ENCODE assay signal across 7 mouse cellular contexts in genomic region chr13:41339195-41339594, GRCm38 (mm10).
DNase-seq lines count a peak whose midpoint lies in the region; ATAC-seq and TF ChIP-seq lines count a peak whose summit lies in the region.

No protein-coding gene starts in this region.

- ATAC-seq in heart, postnatal 0 days (ENCODE audit: insufficient read depth, low read depth), result no peak

- no peaks in the 10 kb centered on the region for H3K27me3 ChIP-seq in heart, postnatal 0 days (ENCODE audit: control insufficient read depth, insufficient read depth, low read length)

- H3K4me1 ChIP-seq in heart, postnatal 0 days (ENCODE audit: control insufficient read depth, insufficient read depth), result peaks cover 72% of the 10 kb centered on the region
- peaks cover 52% of the 10 kb centered on the region for H3K4me1 ChIP-seq in brown adipose tissue, adult 24 weeks (ENCODE audit: control insufficient read depth, insufficient read depth, insufficient read length, low read length)

- peaks cover 17% of the 10 kb centered on the region; the same call in 1 of the 2 replicates for H3K36me3 ChIP-seq in heart, postnatal 0 days (replicated peaks; ENCODE audit: control insufficient read depth, insufficient read depth, low read length)

- no peaks in the 10 kb centered on the region for H3K9me3 ChIP-seq in heart, postnatal 0 days (replicated peaks; ENCODE audit: control insufficient read depth, low read length)

- no peak for TF ChIP-seq EP300 in heart, postnatal 0 days (IDR thresholded peaks at IDR 0.05; ENCODE audit: low read depth)

- peak overlapping the region; percentile 85 for H3K27ac ChIP-seq in heart, postnatal 0 days (ENCODE audit: low read depth)
- H3K27ac ChIP-seq in brown adipose tissue, adult 24 weeks (replicated peaks; ENCODE audit: low read depth, low read length), result peak overlapping the region; percentile 72; the same call in 1 of the 2 replicates

- WGBS in heart, postnatal 0 days, result 66% methylated on average over 5 of the region's 5 CpGs

- H3K9ac ChIP-seq in heart, postnatal 0 days (replicated peaks; ENCODE audit: low read depth, low read length), result 0 out of 2 replicates have a peak overlapping the region, but pooled peaks have one; percentile 12

- no peak overlapping the region for H3K4me3 ChIP-seq in heart, postnatal 0 days (ENCODE audit: low read depth, low read length)
- H3K4me3 ChIP-seq in brown adipose tissue, adult 24 weeks (ENCODE audit: insufficient read depth, low read depth, low read length), result no peak overlapping the region

- DNase-seq in heart, postnatal 0 days (ENCODE audit: low spot score), result no peak
- no peak for DNase-seq in heart, adult 8-10 months (ENCODE audit: low spot score)
- DNase-seq in NIH3T3 (ENCODE audit: low read depth), result peak; percentile 79
- peak; percentile 62 for DNase-seq in kidney, postnatal 10 days
- DNase-seq in c-Kit-positive CD71-positive TER-119-positive erythroid progenitor cells, embryonic 14.5 days (ENCODE audit: low spot score), result no peak
- no peak for DNase-seq in spleen, postnatal 36 days (ENCODE audit: low spot score in 2 of 2)

- H3K4me2 ChIP-seq in heart, postnatal 0 days (ENCODE audit: low read depth, low read length), result peak overlapping the region; percentile 27; the same call in 1 of the 2 replicates

- TF ChIP-seq CTCF in heart, postnatal 0 days (IDR thresholded peaks at IDR 0.05; ENCODE audit: low read depth), result no peak

Comparison
In these comparisons a context has a peak if more than half of its experiments do, and no peak if none do; other contexts are left out.
1. DNase-seq: peak in NIH3T3 (single experiment) and kidney, postnatal 10 days (single experiment); none in heart, postnatal 0 days (single experiment), heart, adult 8-10 months (single experiment), c-Kit-positive CD71-positive TER-119-positive erythroid progenitor cells, embryonic 14.5 days (single experiment) and spleen, postnatal 36 days (0 of 2).